Mouse (Mus musculus) c-Kit-positive CD71-negative TER-119-negative erythroid progenitor cells, embryonic 14.5 days (primary cell): ENCODE measurements at regions not wholly inside any gene's neighbourhood (a gene's known extent, or its start where the extent isn't known, plus 50 kb on each side); places are given as distances from the start of the nearest gene placed in this dataset.

Source experiments
- DNase-seq: peaks from one replicate; pipeline ENCODE4 v3.0.0-alpha.2; 2013; ENCODE audit warnings: low read depth

DNA sequence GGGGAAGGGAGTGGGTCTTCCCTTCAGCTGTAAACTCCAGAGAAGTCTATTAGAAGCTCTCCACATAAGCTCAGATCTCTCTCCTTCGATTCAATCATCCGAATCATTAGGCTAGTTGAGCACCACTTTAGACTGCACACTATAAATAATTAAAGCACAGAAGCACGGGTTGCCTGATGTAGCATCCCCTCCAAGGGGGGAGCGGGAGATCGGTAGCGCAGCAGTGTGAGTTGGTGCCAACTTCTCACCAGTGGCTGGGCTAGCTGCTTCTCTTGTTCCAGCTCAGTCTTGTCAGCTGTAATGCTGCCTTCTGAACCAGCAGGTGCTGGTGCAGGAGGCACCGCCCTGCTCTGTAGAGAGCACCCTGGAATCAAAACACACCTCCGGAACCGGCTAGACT is 78.6 kb downstream of the A830031A19Rik start:
- DNase-seq: no peak

DNA sequence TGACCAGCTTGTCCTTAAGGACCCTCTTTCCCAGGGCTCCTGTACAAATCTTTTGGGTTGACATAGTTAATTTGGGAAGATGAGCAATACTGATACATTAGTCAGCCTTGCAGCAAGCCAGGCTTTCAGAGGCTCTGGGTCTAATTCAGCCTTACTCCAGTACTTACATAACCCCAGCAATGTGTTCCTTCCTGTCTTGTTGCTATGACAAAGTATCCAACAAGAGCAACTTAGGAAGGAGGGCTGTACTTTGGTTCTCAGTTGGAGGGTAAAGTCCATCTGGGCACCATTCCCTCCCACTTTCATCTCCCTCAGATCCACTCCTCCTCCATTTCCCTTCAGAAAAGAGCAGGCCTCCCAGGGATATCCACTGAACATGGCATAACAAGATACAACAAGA is 80.7 kb downstream of the A830031A19Rik start:
- DNase-seq: no peak

DNA sequence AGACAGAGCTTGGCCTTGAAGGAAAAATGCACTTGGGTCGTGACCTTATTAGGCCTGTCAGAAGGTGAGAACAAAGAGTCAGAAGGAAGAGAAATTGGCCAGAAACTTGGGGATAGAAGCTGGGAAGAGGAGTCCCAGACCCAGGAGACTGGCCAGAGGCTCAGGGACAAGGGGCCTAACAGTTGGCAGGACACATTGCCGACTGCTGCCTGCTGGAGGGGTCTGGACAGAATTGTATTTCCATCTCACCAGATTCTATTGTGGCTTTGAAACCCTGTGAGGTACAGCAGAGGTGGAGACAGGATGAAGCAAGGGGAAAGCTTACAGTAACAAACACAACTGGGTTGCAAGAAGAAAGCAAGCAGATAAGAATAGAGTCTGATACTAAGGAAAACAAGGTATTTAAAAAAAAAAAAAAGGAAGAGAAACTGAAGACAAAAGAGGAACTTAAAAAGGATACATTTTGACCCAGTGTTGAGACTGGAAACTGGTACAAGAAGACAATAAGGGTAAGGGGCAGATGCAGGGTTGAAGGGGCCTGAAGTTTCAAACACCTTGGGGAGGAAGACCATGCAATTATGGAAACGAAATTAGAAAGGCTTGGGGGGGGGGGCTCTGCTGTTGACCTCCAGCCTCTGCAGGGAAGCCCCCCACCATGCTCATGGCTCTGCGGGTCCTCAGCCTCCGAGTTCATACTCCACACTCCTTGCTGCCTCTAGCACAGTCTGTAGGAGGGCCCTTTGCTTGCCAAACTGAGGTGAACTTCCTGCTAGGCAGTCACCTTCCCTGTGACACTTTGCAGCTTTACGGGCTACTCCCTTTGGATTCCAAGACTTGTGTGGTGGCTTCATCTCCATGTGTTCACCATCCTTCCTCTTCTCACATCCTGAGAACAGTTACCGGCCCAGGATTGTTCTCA is 87.1 kb downstream of the A830031A19Rik start:
- no peak for DNase-seq

DNA sequence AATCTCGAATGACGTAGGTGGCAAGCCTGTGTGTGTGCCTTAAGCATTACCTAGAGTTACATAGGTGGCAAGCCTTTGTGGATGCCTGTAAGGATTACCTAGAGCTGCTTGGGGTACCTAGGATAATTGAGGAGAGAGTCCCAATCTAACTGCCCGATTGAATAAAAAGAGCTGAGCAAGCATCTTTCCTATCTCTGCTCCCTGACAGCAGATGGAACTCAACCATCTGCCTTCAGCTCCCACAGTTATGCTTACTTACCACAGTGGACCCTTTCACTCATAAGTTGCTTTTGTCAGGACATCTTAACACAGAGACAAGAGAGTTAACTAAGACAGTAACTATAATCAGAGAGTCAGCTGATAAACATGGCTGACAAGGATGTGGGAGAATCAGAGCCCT is 89.6 kb downstream of the A830031A19Rik start:
- no peak for DNase-seq

DNA sequence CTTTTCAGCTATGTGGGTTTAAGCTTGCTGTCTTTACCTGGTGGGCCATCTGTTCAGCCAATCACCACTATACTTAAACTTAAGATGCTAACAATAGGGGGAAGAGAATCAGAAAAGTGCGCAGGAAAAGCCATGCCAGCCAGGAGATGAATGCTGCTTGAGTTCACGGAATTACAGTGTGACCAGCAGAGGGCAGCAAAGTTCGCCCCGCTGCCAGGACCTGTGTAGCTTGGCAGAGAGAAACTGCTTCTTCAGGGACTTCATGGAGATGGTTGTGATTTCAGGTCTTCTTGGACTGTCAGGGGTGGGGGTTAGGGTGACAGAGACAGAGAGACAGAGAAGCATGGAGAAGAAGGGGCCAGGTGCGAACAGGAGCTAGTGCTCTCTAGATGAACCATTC is 84.3 kb upstream of the Papolg start:
- peak; percentile 62 for DNase-seq

- no peak for DNase-seq
Observed at GRCm38 (mm10) chr11:23978300-23978699, 83.2 kb upstream of the Papolg start.

DNA sequence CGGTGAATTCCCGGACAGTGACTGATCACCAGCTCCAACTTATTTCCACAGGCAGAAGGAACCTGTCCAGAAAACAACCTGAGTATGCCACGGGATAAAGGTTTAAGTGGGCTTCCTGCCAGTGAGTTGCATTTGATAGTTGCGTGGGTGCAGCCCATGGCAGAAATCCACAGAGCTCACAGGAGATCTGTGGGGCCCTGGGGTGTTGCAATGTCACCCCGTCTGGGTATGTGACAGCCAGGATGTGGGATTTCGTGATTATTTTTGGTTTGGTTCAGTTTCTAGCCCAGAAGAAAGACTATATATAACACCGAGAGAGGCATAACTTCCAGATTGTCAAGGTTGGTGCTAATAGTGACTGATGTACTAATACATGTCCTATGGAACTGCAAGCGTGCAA is 82.0 kb upstream of the Papolg start:
- no peak for DNase-seq

- peak; percentile 19 for DNase-seq
Observed at GRCm38 (mm10) chr11:23954323-23954722, 59.3 kb upstream of the Papolg start.

- no peak for DNase-seq
Observed at GRCm38 (mm10) chr11:23945966-23946365, 50.9 kb upstream of the Papolg start.
